Mouse (Mus musculus): Measurements from ENCODE around the gene Arf1.

GRCm38 (mm10) chr11:59232797-59233196, 4.7 kb upstream of the Arf1 start:
- TF ChIP-seq CTCF (IDR thresholded peaks at IDR 0.05; ENCODE audit: low read depth) (peak; percentile 39), EP300 (IDR thresholded peaks at IDR 0.05; ENCODE audit: low read depth) (no peak)
